Mouse (Mus musculus) monocyte, adult 5-6 weeks (primary cell): ENCODE measurements around the gene Zdhhc17. TPM values are rescaled to one million over a fixed set of nuclear protein-coding genes. Genes with fewer than 3 reads are reported as not detected.

Experiments used
- ATAC-seq: fragments of 153-309, 156-312 bp; replicated peaks from 2 replicates; pipeline ENCODE4 v1.8.0; 2017; ENCODE audit warnings: mild to moderate bottlenecking; ENCODE audit not compliant: low TSS enrichment, insufficient number of reproducible peaks, severe bottlenecking, poor library complexity, low FRiP score
- total RNA-seq: library from RNA; stranded (forward); fragments of 200-1000, 200-491, 200-594 nt; gene quantifications from 3 replicates; pipeline ENCODE4 v1.2.3, GENCODE M21; 2017

Zdhhc17 gene
- total RNA-seq, result 20.4 to 41.9 TPM (median 29.2 TPM) in 3 replicates

DNA sequence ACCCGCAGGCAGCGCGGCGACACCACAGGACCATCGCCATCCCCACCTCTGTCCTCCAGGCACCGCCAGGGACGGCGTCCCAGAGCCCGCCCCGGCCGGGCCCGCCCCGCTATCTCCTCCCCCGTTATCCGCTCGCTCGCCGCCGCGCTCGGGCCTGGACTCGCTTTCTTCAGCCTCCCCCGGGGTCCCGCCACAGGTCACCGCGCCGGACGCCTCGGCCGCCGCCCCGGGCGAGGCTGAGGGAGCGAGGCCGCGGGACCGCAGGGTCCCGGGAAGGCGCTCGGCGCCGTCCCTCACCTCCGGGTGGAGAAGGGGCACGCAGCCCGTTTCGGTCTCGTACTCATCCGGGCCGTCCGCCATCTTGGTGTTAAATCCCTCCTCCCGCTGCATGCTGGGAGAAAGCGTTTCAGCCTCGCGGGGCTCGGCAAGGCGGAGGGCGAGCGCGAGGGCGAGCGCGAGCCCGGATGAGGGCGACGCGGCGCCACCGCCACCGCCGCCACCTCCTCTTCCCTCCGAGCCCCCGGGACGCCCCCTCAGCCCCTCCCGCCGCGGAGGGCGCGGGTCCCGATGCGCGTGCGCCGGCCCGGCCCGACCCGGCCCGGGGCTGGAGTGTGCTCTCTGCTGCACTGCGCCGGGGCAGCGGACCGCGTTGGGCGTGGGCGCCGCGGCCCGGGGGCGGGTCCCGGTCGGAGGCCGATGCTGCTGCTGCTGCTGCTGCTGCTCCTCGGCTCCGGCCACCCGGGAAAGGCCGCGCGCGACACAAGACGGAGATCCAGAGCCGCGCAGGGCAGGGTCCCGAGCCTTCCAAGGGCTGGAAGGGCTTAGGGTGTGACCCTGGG, at the start of gene Zdhhc17:
Gene Zdhhc17 (minus strand): TSS at position 500 of the 839 bp plus-strand sequence.
- peak; percentile 89 for ATAC-seq

DNA sequence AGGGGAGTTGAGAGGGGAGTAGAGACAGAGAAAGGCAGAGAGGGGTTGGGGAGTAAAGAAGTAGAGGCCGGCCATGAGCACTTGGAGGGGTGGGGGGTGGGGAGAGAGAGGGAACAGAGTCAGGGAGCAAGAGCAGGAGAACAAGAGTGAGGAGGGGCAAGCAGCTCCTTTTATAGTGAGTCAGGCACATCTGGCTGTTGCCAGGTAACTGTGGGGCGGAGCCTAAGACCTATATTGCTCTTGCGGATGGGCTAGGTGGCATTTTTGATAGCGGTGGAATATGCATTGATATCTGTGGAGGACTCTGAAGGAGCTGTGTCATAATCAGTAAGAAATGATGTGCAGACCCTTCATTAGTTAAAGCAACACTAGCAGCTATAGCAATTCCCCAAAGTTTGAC, 45.8 kb upstream of the Zdhhc17 start:
- no peak for ATAC-seq

DNA sequence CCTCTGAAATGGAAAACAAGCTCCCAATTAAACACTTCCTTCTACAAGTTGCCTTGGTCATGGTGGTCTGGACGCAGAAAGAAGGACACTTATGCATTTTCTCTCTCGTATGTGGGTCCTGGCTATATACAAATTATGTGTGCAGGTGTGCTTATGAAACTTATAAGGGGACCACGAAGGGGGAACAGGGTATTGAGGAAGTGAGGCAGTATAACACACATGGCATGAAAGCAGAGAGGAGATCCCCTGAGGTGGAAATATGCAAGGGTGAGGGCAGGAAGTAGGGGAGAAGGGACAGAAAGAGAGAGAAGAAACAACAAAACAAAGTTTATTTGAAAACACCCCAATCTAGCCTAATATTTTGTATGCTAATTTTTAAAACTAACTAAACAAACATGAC, 41.7 kb upstream of the Zdhhc17 start:
- no peak for ATAC-seq

DNA sequence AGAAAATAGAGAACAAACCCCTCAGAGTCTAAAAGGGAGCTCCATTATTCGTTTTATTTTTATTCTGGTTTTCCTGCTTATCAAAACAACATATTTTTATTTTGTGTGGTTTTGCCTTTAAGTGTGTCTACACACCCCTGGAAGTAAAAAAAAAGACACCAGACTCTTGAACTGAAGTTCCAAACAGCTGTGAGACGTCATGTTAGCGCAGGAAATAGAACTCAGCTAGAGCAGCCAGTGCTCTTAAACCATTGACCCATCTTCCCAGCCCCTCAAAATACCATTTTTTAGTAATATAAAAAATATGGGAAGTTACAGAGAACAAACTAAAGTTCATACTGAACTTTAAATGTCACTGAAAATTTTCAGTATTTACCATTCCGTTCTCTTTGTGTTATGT, 40.6 kb upstream of the Zdhhc17 start:
- ATAC-seq, result no peak

DNA sequence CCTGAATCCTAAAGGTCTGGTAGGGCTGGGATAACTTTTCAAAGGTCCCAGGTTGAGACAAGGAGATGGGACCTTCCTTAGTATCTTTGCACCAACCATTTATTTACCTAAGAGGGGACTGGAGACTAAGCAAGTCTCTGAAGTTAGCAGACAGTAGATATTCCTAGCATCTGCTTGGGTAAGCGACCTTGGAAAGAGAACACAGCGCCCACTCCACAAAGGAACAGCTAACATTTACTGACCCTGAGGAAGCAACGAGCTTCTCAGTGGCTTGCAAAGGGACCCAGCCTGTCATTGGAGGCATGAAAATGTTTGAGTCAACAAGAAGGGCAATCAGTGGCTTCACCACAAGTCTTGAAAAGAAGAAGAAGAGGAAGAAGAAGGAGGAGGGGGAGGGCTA, 40.1 kb upstream of the Zdhhc17 start:
- ATAC-seq, result no peak

DNA sequence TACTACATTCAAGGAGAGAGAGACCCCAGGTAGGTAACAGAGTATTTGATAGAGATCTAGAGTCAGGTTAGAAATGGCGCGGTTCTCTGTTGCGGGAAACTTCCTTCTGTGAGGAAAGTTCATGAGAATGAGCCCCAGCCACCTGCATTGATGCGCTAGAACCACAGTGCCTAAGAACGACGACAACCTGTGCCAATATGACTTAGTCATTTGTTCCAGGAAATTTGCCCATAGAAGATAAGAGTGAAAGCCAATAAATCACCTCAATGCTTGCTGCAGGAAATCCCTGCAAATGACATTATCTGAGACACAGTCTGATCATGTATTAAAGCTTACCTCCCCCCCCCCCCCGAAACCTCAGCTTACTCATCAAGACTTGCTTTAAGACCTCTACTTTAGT, 38.0 kb upstream of the Zdhhc17 start:
- no peak for ATAC-seq

GRCm38 (mm10) chr10:111040078-111040656, 30.2 kb upstream of the Zdhhc17 start:
- no peak for ATAC-seq

DNA sequence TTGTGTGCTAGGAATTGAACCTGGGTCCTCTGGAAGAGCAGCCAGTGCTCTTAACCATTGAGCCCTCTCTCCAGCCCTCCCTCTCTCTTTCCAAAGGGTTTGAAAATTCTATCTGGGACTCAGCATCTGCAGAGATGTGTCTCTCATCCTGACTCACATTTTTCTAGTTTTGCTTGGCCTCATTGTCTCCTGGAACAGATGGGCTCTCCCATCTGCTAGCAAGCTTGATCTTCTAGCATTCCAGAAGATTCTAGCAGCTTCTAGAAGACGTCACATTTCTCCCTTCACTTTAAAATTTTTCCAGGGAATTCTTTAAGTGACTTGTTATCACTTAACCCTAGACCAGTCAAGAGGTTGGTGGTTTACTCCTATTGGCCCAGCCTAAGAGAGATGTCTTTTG, 26.9 kb upstream of the Zdhhc17 start:
- ATAC-seq, result no peak

DNA sequence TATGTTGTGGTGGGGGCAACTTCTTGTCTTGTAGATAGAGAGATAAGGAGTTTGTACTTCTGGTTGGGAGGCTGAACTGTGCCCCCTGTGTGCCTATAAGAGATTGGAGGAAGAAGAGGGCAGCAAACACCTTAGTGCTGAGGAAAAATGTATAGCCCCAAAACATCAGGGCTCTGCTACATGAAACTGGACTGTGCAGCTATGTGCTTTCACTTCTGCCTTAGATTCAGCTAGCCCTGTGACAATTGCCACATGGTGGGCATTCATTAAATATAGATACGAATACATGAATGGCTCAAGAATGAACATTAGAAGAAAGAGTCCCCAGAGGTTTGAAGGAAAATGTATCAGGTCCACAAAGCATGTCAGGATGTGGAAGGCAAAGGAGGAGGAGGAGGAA, 25.2 kb upstream of the Zdhhc17 start:
- ATAC-seq, result no peak

DNA sequence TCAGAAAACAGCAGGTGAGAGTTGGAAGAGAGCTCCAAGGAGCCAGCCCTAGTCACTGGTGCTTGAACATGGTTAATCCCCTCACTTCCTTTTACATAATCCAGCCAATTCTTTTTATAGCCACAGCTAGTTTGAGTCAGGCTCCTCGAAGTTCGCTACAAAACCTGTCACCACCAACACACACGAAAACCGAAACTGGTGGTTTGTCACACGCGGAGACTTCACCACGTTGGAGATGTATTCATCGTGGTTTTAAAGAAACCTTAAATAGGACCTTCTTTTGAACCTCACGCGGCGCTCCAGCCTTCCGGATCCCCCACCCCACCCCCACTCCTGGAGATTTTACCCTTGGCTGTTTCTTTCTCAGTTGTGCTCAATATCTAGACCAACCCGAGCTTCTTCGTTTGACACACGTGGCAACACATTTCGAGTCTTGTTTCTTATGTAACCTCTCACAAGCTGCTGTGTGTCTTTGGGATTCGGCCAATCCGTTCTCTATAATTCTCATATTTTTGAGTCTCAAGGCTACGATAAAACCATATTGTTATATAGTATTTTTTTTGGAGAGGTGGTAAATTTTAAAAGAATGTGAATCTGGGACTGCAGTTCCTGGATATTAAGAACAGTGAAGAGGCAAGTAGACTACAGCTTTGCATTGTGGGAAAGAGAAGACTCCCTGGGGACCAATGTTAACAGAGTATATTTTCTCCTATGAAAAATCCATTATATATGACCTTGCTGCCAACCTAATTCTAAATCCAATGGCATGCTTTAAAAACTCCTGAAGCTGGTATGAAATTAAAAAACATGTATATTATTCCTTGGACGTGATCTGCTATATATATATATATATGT, 21.8 kb upstream of the Zdhhc17 start:
- peak; percentile 17; the same call in 1 of the 2 replicates for ATAC-seq

GRCm38 (mm10) chr10:111030845-111031244, 20.9 kb upstream of the Zdhhc17 start:
- ATAC-seq, result no peak

DNA sequence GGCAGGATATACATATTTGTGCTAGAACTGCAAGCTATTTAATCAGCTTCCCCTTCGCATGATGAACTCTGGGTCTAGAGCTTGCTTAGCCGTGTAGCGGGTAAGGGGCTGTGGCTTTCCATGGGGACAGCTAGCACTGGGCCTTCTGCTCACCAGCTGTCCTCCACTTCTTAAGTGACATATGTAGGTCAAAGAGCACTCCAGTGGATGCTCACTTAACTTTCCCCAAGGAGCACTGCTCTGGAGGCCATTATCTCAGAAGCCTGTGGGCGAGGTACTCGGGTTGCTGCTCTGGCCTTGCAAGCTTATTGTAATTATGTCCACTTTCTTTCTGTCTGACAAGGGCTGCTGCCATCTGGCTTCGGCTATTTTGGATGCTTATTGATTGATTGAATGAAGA, 16.2 kb upstream of the Zdhhc17 start:
- no peak for ATAC-seq

DNA sequence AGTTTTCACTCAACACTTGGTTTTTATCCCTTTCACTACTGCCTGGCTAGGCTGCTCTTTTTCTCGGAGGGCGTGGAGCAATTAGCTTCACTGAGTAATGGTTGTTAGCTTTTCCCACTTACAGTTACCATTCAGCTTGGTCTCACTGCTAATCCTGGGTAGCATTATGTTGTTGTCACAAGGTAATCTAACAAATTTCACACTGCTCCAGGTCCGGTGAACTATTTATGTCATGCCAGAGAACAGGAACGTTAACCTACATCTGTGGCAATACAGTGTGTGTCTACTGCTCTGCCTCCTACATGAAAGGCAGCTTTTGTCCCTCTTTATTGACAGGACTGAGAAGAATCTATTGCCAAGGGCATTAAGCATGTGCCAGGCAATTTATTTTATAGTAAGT, 14.8 kb upstream of the Zdhhc17 start:
- no peak for ATAC-seq

DNA sequence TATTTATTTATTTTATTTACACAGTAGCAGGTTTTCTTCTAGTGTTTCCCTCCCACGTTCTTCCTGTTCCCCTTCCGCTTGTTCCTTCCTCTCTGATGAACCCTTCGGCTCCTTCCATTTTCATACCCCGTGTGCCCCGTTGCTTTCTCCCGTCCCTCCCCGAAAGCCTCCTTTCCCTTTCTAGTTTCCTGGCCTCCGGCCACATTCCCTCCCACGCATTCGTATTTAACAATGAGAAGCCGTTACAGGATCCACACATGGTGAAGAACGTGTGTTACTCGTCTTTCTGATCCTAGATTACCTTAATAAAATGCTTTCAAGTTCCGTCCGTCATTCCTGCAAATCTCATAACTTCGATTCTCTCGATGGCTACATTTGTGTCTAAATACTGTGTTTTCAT, 4.5 kb upstream of the Zdhhc17 start:
- ATAC-seq, result no peak

- no peak for ATAC-seq
These were observed 3.3 kb upstream of the Zdhhc17 start for GRCm38 (mm10) chr10:111013265-111013664.

GRCm38 (mm10) chr10:111012496-111013038, 2.6 kb upstream of the Zdhhc17 start:
- no peak for ATAC-seq

DNA sequence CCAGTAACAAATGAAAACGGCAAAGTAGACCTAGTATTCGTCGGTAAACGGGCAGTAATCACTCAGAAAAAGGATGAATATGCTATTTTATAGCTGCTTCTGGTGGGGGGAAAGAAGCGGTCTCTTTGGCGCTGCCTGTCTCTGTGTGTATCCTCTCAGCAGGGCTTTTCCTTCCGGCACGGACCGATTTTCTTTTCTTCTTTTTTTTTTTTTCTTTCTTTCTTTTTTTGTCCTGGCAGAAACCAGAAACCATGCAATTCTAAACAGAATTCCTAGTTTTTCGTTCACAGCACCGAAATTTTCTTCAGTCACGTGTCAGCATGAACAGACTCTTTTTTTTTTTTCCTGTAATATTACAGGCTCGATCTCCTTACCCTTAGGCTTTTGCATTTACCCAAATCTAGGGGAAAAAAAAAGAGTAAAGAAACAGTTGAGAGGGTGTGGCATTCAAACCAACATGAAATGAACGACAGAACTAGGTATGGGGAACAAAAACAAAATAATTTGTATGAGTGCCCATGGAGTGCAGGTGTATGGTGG, 1.4 kb upstream of the Zdhhc17 start:
- ATAC-seq, result no peak

DNA sequence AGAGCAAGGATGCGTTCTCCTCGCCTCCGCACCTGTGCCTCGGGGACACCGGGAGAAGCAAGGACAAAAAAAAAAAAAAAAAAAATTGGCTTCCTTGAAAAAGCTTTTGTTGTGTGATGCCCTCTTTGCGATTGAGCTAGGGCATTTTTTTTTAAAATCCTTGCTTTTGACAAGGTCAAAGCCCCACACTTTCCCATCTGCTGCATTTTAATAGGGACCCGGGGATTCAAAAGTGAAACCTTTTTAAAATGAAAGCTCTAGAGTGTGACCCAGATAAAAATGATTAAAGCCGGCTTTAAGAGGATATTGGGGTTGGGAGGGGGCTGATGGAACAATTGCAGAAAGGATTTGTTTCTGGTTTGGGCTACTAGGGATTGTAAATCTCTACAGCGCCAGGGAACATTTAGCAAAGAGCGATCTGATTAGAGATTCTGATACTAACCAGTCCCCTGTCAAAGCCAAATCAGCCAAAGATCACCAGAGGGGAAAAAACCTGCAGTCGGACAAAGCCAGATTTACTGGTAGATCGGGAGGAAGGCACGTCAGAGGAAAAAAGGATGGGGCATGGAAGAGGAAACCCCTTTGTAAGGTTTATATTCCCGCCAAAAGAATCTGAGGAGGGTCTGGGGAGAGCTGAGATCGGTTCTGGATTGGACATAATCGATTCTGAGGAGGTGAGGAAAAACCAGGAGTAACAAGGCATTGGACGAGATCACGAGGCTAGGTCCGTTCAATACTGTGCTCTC, 713 bp upstream of the Zdhhc17 start:
- no peak for ATAC-seq
